Mouse (Mus musculus) ES-E14 (cell line): ENCODE measurements at regions not wholly inside any gene's neighbourhood (a gene's known extent, or its start where the extent isn't known, plus 50 kb on each side); places are given as distances from the start of the nearest gene placed in this dataset.
"Not testable (repeated sequence)": the region's sequence is repeated elsewhere in the genome, so short reads cannot be mapped to it uniquely, and the experiment has no call there.

Source experiments
- DNase-seq: peaks from one replicate; pipeline ENCODE4 v3.0.0-alpha.2; 2013; ENCODE audit warnings: low read depth, low spot score
- H3K27ac ChIP-seq: 2 replicates; pipeline ENCODE4 v1.5.1; 2012; ENCODE audit warnings: low read depth, mild to moderate bottlenecking, low read length, moderate library complexity, mixed read lengths; ENCODE audit not compliant: poor library complexity, insufficient read depth, severe bottlenecking
- H3K36me3 ChIP-seq: 2 replicates; pipeline ENCODE4 v1.6.1; 2012; ENCODE audit warnings: mild to moderate bottlenecking, low read length, moderate library complexity, mixed read lengths; ENCODE audit not compliant: control insufficient read depth, poor library complexity, insufficient read depth, severe bottlenecking
- H3K4me1 ChIP-seq, 2 experiments: fragments of 150-350 bp in 1 of 2; sonication (generic) in 1 of 2; 2 replicates each; pipeline ENCODE4 v1.6.1; 2012; ENCODE audit warnings: low read length in 2 of 2, mild to moderate bottlenecking in 1 of 2, mixed read lengths in 1 of 2; ENCODE audit not compliant: control insufficient read depth in 2 of 2, insufficient read depth in 2 of 2, poor library complexity in 1 of 2
- H3K4me3 ChIP-seq, 2 experiments: fragments of 150-350 bp in 1 of 2; sonication (generic) in 1 of 2; 2 replicates each; pipeline ENCODE4 v1.5.1; 2012; ENCODE audit warnings: low read length in 2 of 2, low read depth in 1 of 2, mild to moderate bottlenecking in 1 of 2, mixed read lengths in 1 of 2; ENCODE audit not compliant: insufficient read depth in 1 of 2, poor library complexity in 1 of 2, severe bottlenecking in 1 of 2
- H3K9ac ChIP-seq: 2 replicates; pipeline ENCODE4 v1.6.1; 2012; ENCODE audit warnings: low read depth, mild to moderate bottlenecking, low read length, mixed read lengths; ENCODE audit not compliant: poor library complexity, insufficient read depth, severe bottlenecking
- H3K9me3 ChIP-seq: fragments of 150-350 bp; sonication (generic); 2 replicates; pipeline ENCODE4 v1.6.1; 2012; ENCODE audit warnings: low read depth, mild to moderate bottlenecking, low read length; ENCODE audit not compliant: control insufficient read depth, insufficient read depth
- CHD2 ChIP-seq: IDR thresholded peaks from 2 replicates; pipeline ENCODE4 v1.6.1; 2014; ENCODE audit warnings: mild to moderate bottlenecking, low read depth, low read length, inconsistent platforms
- HCFC1 ChIP-seq: IDR thresholded peaks from 2 replicates; pipeline ENCODE4 v1.6.1; 2012; ENCODE audit warnings: low read length, inconsistent platforms, borderline replicate concordance; ENCODE audit not compliant: insufficient read depth
- MAFK ChIP-seq: IDR thresholded peaks from 2 replicates; pipeline ENCODE4 v1.6.1; 2014; ENCODE audit warnings: mild to moderate bottlenecking, low read depth, low read length, inconsistent platforms; ENCODE audit not compliant: insufficient read depth
- ZC3H11A ChIP-seq: IDR thresholded peaks from 2 replicates; pipeline ENCODE4 v1.6.1; 2012; ENCODE audit warnings: low read depth, mild to moderate bottlenecking, inconsistent platforms, low read length, borderline replicate concordance
- ZNF384 ChIP-seq: IDR thresholded peaks from 2 replicates; pipeline ENCODE4 v1.6.1; 2012; ENCODE audit warnings: low read depth, low read length, inconsistent platforms
- in situ Hi-C, 2 experiments: fragments of 600-800 bp; cut with MboI; formaldehyde crosslinking; loops; one replicate each; pipeline ENCODE4 v1.15.1; 2025; ENCODE audit warnings: low sequenced_read_pairs in 2 of 2, inconsistent platforms in 1 of 2; ENCODE audit not compliant: unreplicated experiment in 2 of 2

GRCm38 (mm10) chr9:41425225-41425624 lies 263.7 kb upstream of the Ubash3b start:
- H3K9me3 ChIP-seq, result no peaks in the 10 kb centered on the region
- no peak overlapping the region for H3K9ac ChIP-seq
- TF ChIP-seq MAFK (no peak), ZC3H11A (no peak), HCFC1 (no peak), ZNF384 (no peak), CHD2 (no peak)
- in situ Hi-C loops, result no loop called here
- DNase-seq, result no peak
- H3K4me3 ChIP-seq, result no peak overlapping the region
- no peaks in the 10 kb centered on the region for H3K36me3 ChIP-seq
- no peaks in the 10 kb centered on the region for H3K4me1 ChIP-seq
- no peak overlapping the region for H3K27ac ChIP-seq

- no peak overlapping the region for H3K27ac ChIP-seq
- H3K9me3 ChIP-seq, result no peaks in the 10 kb centered on the region
- H3K4me3 ChIP-seq, result no peak overlapping the region
- TF ChIP-seq HCFC1 (no peak), CHD2 (no peak), ZNF384 (no peak), ZC3H11A (no peak), MAFK (no peak)
- H3K9ac ChIP-seq, result no peak overlapping the region
- H3K4me1 ChIP-seq, result no peaks in the 10 kb centered on the region
- in situ Hi-C loops, result no loop called here
- no peaks in the 10 kb centered on the region for H3K36me3 ChIP-seq
- no peak for DNase-seq
Measured at GRCm38 (mm10) chr9:41413791-41414190, 252.3 kb upstream of the Ubash3b start.

GRCm38 (mm10) chr9:41413091-41413490 lies 251.6 kb upstream of the Ubash3b start:
- H3K4me1 ChIP-seq, H3K36me3 ChIP-seq, in situ Hi-C loops, H3K9me3 ChIP-seq, H3K9ac ChIP-seq, DNase-seq, H3K4me3 ChIP-seq, H3K27ac ChIP-seq: not testable (repeated sequence)

GRCm38 (mm10) chr9:41412174-41412757 lies 250.8 kb upstream of the Ubash3b start:
- H3K9ac ChIP-seq, result no peak overlapping the region
- H3K4me3 ChIP-seq, result no peak overlapping the region
- H3K36me3 ChIP-seq, result no peaks in the 10 kb centered on the region
- H3K27ac ChIP-seq, result no peak overlapping the region
- H3K4me1 ChIP-seq, result no peaks in the 10 kb centered on the region
- DNase-seq, result no peak
- in situ Hi-C loops, result no loop called here
- TF ChIP-seq CHD2 (no peak), HCFC1 (no peak), ZC3H11A (no peak), MAFK (no peak), ZNF384 (no peak)
- H3K9me3 ChIP-seq, result no peaks in the 10 kb centered on the region

GRCm38 (mm10) chr9:41408301-41408700 lies 246.8 kb upstream of the Ubash3b start:
- DNase-seq, result no peak
- no peaks in the 10 kb centered on the region for H3K36me3 ChIP-seq
- no peaks in the 10 kb centered on the region for H3K9me3 ChIP-seq
- no peaks in the 10 kb centered on the region for H3K4me1 ChIP-seq
- no peak overlapping the region for H3K27ac ChIP-seq
- no peak overlapping the region for H3K4me3 ChIP-seq
- in situ Hi-C loops, result no loop called here
- TF ChIP-seq MAFK (no peak), ZC3H11A (no peak), HCFC1 (no peak), CHD2 (no peak), ZNF384 (no peak)
- H3K9ac ChIP-seq, result no peak overlapping the region
